Mouse (Mus musculus): ENCODE measurements around the gene Carm1. TPM values are rescaled to one million over a fixed set of nuclear protein-coding genes. Genes with fewer than 3 reads are reported as not detected.

The Carm1 gene
- polyA plus RNA-seq, 1 experiment from 2014 or later = 39.7 TPM

DNA sequence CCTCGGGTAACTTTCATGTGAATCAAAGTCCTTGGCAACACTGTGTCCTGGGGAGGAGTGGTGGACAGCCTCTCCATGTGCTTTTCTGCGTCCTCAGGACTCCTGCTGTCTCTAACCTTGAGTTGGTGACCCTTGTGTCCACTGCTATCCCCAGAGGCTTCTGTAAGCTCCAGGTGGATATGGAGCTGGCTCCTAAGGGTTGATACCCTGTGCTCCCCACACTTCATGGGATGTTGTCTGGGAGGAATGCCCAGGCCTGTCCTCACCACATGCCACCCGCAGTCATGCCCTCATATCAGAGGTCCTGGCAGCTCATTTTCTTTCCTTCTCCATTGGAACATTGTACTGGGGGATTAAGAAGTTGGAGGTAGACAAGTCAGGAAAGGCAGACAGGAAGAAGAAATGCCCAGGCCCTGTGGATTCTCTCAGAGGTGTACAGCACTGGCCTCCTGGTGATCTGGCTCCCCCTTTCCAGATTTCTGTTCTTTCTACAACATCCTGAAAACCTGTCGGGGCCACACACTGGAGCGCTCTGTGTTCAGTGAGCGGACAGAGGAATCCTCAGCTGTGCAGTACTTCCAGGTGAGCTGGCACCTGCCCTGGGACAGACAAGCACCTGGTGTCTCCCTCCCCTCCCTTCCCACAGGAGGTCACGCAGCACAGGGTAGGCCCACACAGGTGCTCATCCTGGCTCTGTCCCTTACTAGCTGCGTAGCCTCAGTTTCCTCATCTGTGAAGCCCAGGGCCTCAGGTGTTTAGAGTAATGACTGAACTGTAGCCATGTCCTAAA lies 27.5 kb downstream of the Carm1 start:
- Histone ChIP-seq H3K4me3 (ENCODE audit: low read depth, low read length) (no peak overlapping the region), H3K27me3 (ENCODE audit: control insufficient read depth, insufficient read depth, low read length) (no peaks in the 10 kb centered on the region), H3K4me1 (ENCODE audit: control insufficient read depth, insufficient read depth, low read length) (no peaks in the 10 kb centered on the region), H3K9ac (replicated peaks; ENCODE audit: low read depth, low read length) (no peak overlapping the region), H3K4me2 (replicated peaks; ENCODE audit: low read depth, low read length) (no peak overlapping the region), H3K36me3 (ENCODE audit: control insufficient read depth, insufficient read depth, low read length) (peaks cover 81% of the 10 kb centered on the region), H3K27ac (ENCODE audit: low read length) (no peak overlapping the region), H3K9me3 (ENCODE audit: control insufficient read depth, low read depth, low read length) (no peaks in the 10 kb centered on the region)
- no peak for ATAC-seq (ENCODE audit: insufficient number of reproducible peaks, insufficient read depth, low FRiP score, low read depth)
- 91% methylated on average over 8 of the region's 8 CpGs for WGBS

DNA sequence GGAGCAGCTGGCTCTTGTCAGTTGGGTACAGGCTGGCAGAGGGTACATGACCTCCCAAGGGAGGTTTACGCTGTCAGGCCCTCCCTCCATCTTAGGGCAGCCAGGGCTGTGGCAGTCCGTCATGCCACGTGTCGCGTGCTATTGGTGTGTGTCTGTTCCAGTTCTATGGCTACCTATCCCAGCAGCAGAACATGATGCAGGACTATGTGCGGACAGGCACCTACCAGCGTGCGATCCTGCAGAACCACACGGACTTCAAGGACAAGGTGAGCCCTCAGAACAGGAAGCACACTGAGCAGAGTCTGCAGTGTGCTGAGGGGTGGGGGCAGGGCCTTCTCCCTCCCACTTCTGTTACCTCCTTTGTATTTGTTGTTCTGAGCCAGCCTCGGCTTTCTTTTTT lies 28.6 kb downstream of the Carm1 start:
- H3K4me1 ChIP-seq (ENCODE audit: control insufficient read depth, insufficient read depth, low read length) = no peaks in the 10 kb centered on the region
- H3K9ac ChIP-seq (replicated peaks; ENCODE audit: low read depth, low read length) = no peak overlapping the region
- no peaks in the 10 kb centered on the region for H3K27me3 ChIP-seq (ENCODE audit: control insufficient read depth, insufficient read depth, low read length)
- no peaks in the 10 kb centered on the region for H3K9me3 ChIP-seq (ENCODE audit: control insufficient read depth, low read depth, low read length)
- H3K4me3 ChIP-seq (ENCODE audit: low read depth, low read length) = no peak overlapping the region
- H3K27ac ChIP-seq (ENCODE audit: low read length) = no peak overlapping the region
- H3K36me3 ChIP-seq (ENCODE audit: control insufficient read depth, insufficient read depth, low read length) = peaks cover 78% of the 10 kb centered on the region
- ATAC-seq (ENCODE audit: insufficient number of reproducible peaks, insufficient read depth, low FRiP score, low read depth) = no peak
- WGBS = 91% methylated on average over 10 of the region's 10 CpGs
- no peak overlapping the region for H3K4me2 ChIP-seq (replicated peaks; ENCODE audit: low read depth, low read length)

DNA sequence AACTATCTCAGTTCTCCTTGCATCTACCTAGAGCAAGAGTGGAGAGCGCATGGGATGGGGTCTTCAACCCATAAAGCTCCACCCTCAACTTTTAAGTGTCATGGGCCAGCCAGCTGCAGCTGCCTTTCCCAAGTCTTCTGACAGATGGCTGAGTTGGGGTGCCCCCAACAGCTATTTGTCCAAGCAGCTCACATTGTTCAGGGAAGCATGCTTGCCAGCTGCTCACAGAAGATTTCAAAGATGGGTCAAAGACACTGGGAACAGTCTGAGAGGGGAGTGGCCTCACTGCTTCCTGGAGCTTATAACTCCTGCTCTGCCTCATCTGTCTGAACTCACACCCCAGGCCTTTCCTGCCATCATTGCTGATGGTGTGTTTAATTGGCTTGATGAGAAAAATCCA lies 29.6 kb downstream of the Carm1 start:
- Histone ChIP-seq H3K4me3 (ENCODE audit: low read depth, low read length) (no peak overlapping the region), H3K9me3 (ENCODE audit: control insufficient read depth, low read depth, low read length) (no peaks in the 10 kb centered on the region), H3K36me3 (ENCODE audit: control insufficient read depth, insufficient read depth, low read length) (peaks cover 80% of the 10 kb centered on the region), H3K4me2 (replicated peaks; ENCODE audit: low read depth, low read length) (no peak overlapping the region), H3K9ac (replicated peaks; ENCODE audit: low read depth, low read length) (no peak overlapping the region), H3K27ac (ENCODE audit: low read length) (no peak overlapping the region), H3K27me3 (ENCODE audit: control insufficient read depth, insufficient read depth, low read length) (no peaks in the 10 kb centered on the region), H3K4me1 (ENCODE audit: control insufficient read depth, insufficient read depth, low read length) (no peaks in the 10 kb centered on the region)
- no peak for ATAC-seq (ENCODE audit: insufficient number of reproducible peaks, insufficient read depth, low FRiP score, low read depth)
- 91% methylated on average over 1 of the region's 1 CpGs for WGBS

GRCm38 (mm10) chr9:21578226-21578625 lies 31.5 kb downstream of the Carm1 start:
- H3K9me3 ChIP-seq (ENCODE audit: control insufficient read depth, low read depth, low read length) = no peaks in the 10 kb centered on the region
- WGBS = 79% methylated on average over 3 of the region's 3 CpGs
- no peak overlapping the region for H3K27ac ChIP-seq (ENCODE audit: low read length)
- no peaks in the 10 kb centered on the region for H3K27me3 ChIP-seq (ENCODE audit: control insufficient read depth, insufficient read depth, low read length)
- H3K36me3 ChIP-seq (ENCODE audit: control insufficient read depth, insufficient read depth, low read length) = peaks cover 80% of the 10 kb centered on the region
- H3K9ac ChIP-seq (replicated peaks; ENCODE audit: low read depth, low read length) = no peak overlapping the region
- no peaks in the 10 kb centered on the region for H3K4me1 ChIP-seq (ENCODE audit: control insufficient read depth, insufficient read depth, low read length)
- H3K4me3 ChIP-seq (ENCODE audit: low read depth, low read length) = no peak overlapping the region
- H3K4me2 ChIP-seq (replicated peaks; ENCODE audit: low read depth, low read length) = no peak overlapping the region
- no peak for ATAC-seq (ENCODE audit: insufficient number of reproducible peaks, insufficient read depth, low FRiP score, low read depth)

DNA sequence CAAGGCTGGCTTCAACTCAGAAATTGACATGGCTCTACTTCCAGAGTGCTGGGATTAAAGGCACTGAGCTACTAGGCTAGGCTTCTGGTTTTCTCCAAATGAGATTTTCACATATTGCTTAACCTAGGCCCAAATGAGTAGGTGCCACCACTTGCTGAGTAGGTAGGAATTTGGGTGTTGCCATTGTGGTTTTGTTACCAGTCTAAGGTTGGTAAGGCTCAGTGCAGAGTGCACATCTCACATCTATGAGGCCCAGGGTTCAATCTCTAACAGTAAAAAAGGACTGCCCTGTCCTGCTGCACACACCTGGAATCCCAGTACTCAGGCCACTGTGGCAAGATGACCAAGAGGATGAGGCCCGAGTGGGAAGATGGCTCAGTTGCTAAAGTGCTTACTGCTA lies 38.7 kb downstream of the Carm1 start:
- H3K9me3 ChIP-seq (ENCODE audit: control insufficient read depth, low read depth, low read length) = no peaks in the 10 kb centered on the region
- WGBS = 81% methylated on average over 1 of the region's 1 CpGs
- no peak overlapping the region for H3K4me2 ChIP-seq (replicated peaks; ENCODE audit: low read depth, low read length)
- no peak for ATAC-seq (ENCODE audit: insufficient number of reproducible peaks, insufficient read depth, low FRiP score, low read depth)
- no peak overlapping the region for H3K4me3 ChIP-seq (ENCODE audit: low read depth, low read length)
- H3K4me1 ChIP-seq (ENCODE audit: control insufficient read depth, insufficient read depth, low read length) = no peaks in the 10 kb centered on the region
- H3K9ac ChIP-seq (replicated peaks; ENCODE audit: low read depth, low read length) = no peak overlapping the region
- no peaks in the 10 kb centered on the region for H3K27me3 ChIP-seq (ENCODE audit: control insufficient read depth, insufficient read depth, low read length)
- peaks cover 96% of the 10 kb centered on the region for H3K36me3 ChIP-seq (ENCODE audit: control insufficient read depth, insufficient read depth, low read length)
- H3K27ac ChIP-seq (ENCODE audit: low read length) = no peak overlapping the region

- Histone ChIP-seq H3K4me3 (ENCODE audit: low read depth, low read length) (no peak overlapping the region), H3K36me3 (ENCODE audit: control insufficient read depth, insufficient read depth, low read length) (peaks cover 72% of the 10 kb centered on the region), H3K27ac (ENCODE audit: low read length) (no peak overlapping the region), H3K9ac (replicated peaks; ENCODE audit: low read depth, low read length) (no peak overlapping the region), H3K4me1 (ENCODE audit: control insufficient read depth, insufficient read depth, low read length) (peaks cover 7% of the 10 kb centered on the region), H3K9me3 (ENCODE audit: control insufficient read depth, low read depth, low read length) (no peaks in the 10 kb centered on the region), H3K4me2 (replicated peaks; ENCODE audit: low read depth, low read length) (no peak overlapping the region), H3K27me3 (ENCODE audit: control insufficient read depth, insufficient read depth, low read length) (no peaks in the 10 kb centered on the region)
- WGBS = 90% methylated on average over 23 of the region's 23 CpGs
- ATAC-seq (ENCODE audit: insufficient number of reproducible peaks, insufficient read depth, low FRiP score, low read depth) = no peak
Measured at GRCm38 (mm10) chr9:21587678-21588349, 41.1 kb downstream of the Carm1 start.

DNA sequence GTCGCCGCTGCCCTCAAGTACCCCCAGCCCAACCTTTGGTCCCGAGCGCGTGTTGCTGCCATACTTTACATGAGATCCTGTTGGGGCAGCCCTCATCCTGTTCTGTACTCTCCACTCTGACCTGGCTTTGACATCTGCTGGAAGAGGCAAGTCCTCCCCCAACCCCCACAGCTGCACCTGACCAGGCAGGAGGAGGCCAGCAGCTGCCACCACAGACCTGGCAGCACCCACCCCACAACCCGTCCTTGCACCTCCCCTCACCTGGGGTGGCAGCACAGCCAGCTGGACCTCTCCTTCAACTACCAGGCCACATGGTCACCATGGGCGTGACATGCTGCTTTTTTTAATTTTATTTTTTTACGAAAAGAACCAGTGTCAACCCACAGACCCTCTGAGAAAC lies 41.7 kb downstream of the Carm1 start:
- Histone ChIP-seq H3K9me3 (ENCODE audit: control insufficient read depth, low read depth, low read length) (no peaks in the 10 kb centered on the region), H3K4me1 (ENCODE audit: control insufficient read depth, insufficient read depth, low read length) (peaks cover 8% of the 10 kb centered on the region), H3K36me3 (ENCODE audit: control insufficient read depth, insufficient read depth, low read length) (peaks cover 67% of the 10 kb centered on the region), H3K27me3 (ENCODE audit: control insufficient read depth, insufficient read depth, low read length) (no peaks in the 10 kb centered on the region), H3K4me3 (ENCODE audit: low read depth, low read length) (no peak overlapping the region), H3K9ac (replicated peaks; ENCODE audit: low read depth, low read length) (no peak overlapping the region), H3K27ac (ENCODE audit: low read length) (no peak overlapping the region), H3K4me2 (replicated peaks; ENCODE audit: low read depth, low read length) (no peak overlapping the region)
- WGBS = 90% methylated on average over 8 of the region's 8 CpGs
- no peak for ATAC-seq (ENCODE audit: insufficient number of reproducible peaks, insufficient read depth, low FRiP score, low read depth)

DNA sequence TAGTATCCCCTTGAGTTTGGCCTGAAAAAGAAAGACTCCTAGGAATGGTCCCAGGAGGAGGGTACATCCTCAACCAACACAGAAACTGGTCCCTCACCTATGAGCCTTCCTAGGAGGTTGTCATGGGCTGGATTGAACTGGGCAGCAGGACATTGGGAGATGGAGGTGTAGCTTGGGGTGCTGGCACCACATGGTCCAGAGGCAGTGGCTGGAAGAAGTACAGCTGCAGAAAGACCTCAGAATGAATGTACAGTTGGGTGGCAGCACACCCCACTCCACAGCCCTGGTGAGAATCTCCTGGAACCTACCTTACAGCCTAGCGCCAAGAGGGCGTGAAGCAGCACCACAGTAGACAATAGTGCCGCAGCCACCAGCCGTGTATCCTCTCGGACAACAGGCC lies 42.8 kb downstream of the Carm1 start:
- H3K9me3 ChIP-seq (ENCODE audit: control insufficient read depth, low read depth, low read length) = no peaks in the 10 kb centered on the region
- no peak overlapping the region for H3K4me2 ChIP-seq (replicated peaks; ENCODE audit: low read depth, low read length)
- no peak overlapping the region for H3K9ac ChIP-seq (replicated peaks; ENCODE audit: low read depth, low read length)
- peaks cover 57% of the 10 kb centered on the region for H3K36me3 ChIP-seq (ENCODE audit: control insufficient read depth, insufficient read depth, low read length)
- no peak overlapping the region for H3K4me3 ChIP-seq (ENCODE audit: low read depth, low read length)
- H3K27ac ChIP-seq (ENCODE audit: low read length) = no peak overlapping the region
- peaks cover 19% of the 10 kb centered on the region for H3K4me1 ChIP-seq (ENCODE audit: control insufficient read depth, insufficient read depth, low read length)
- no peak for ATAC-seq (ENCODE audit: insufficient number of reproducible peaks, insufficient read depth, low FRiP score, low read depth)
- no peaks in the 10 kb centered on the region for H3K27me3 ChIP-seq (ENCODE audit: control insufficient read depth, insufficient read depth, low read length)
- WGBS = 89% methylated on average over 5 of the region's 5 CpGs

All from stomach, embryonic 14.5 days (tissue).